Mouse (Mus musculus) frontal cortex, adult (tissue): Measurements from ENCODE around the gene Iah1.
A peak's percentile ranks its signal among the peaks of the same experiment; 100 is the strongest.

Source experiments
- ATAC-seq: cut with Nextera tagmentation; 2 replicates; pipeline ENCODE4 v1.9.2; 2017; ENCODE audit warnings: mild to moderate bottlenecking, moderate library complexity, mixed read lengths; ENCODE audit not compliant: low TSS enrichment

Gene Iah1

GRCm38 (mm10) chr12:21318143-21318895 is 2.1 kb downstream of the Iah1 start:
- no peak for ATAC-seq

- ATAC-seq: no peak
These were observed 4.1 kb downstream of the Iah1 start for GRCm38 (mm10) chr12:21320317-21320716.

GRCm38 (mm10) chr12:21321170-21321569 is 5.0 kb downstream of the Iah1 start:
- no peak for ATAC-seq

GRCm38 (mm10) chr12:21322296-21322695 is 6.1 kb downstream of the Iah1 start:
- no peak for ATAC-seq

GRCm38 (mm10) chr12:21322856-21323255 is 6.7 kb downstream of the Iah1 start:
- ATAC-seq: no peak

GRCm38 (mm10) chr12:21324101-21324500 is 7.9 kb downstream of the Iah1 start:
- no peak for ATAC-seq

GRCm38 (mm10) chr12:21325266-21325665 is 9.1 kb downstream of the Iah1 start:
- ATAC-seq: no peak

GRCm38 (mm10) chr12:21326325-21326724 is 10.1 kb downstream of the Iah1 start:
- ATAC-seq: no peak

- no peak for ATAC-seq
These were observed 13.6 kb downstream of the Iah1 start for GRCm38 (mm10) chr12:21329661-21330400.

GRCm38 (mm10) chr12:21330961-21331576 is 14.9 kb downstream of the Iah1 start:
- peak; percentile 87 for ATAC-seq

- 0 out of 2 replicates have a peak, but pooled peaks have one; percentile 14 for ATAC-seq
These were observed 15.5 kb downstream of the Iah1 start for GRCm38 (mm10) chr12:21331711-21332110.

GRCm38 (mm10) chr12:21333021-21333420 is 16.8 kb downstream of the Iah1 start:
- ATAC-seq: no peak

- ATAC-seq: no peak
These were observed 17.6 kb downstream of the Iah1 start for GRCm38 (mm10) chr12:21333766-21334165.

- ATAC-seq: peak; percentile 89
These were observed 19.7 kb downstream of the Iah1 start for GRCm38 (mm10) chr12:21335869-21336268.

- no peak for ATAC-seq
These were observed 21.0 kb downstream of the Iah1 start for GRCm38 (mm10) chr12:21337171-21337570.

- ATAC-seq: no peak
These were observed 24.5 kb downstream of the Iah1 start for GRCm38 (mm10) chr12:21340674-21341073.

GRCm38 (mm10) chr12:21346972-21347371 is 30.8 kb downstream of the Iah1 start:
- ATAC-seq: no peak

- no peak for ATAC-seq
These were observed 34.1 kb downstream of the Iah1 start for GRCm38 (mm10) chr12:21350113-21350876.

- no peak for ATAC-seq
These were observed 37.5 kb downstream of the Iah1 start for GRCm38 (mm10) chr12:21353681-21354080.

- no peak for ATAC-seq
These were observed 46.5 kb downstream of the Iah1 start for GRCm38 (mm10) chr12:21362686-21363085.

GRCm38 (mm10) chr12:21363195-21363594 is 47.0 kb downstream of the Iah1 start:
- ATAC-seq: no peak
